Mouse (Mus musculus): ENCODE data around the gene Sh2d1b1.

Sh2d1b1 gene

GRCm38 (mm10) chr1:170324312-170324711, 47.2 kb downstream of the Sh2d1b1 start:
- DNase-seq (ENCODE audit: low spot score), result no peak

GRCm38 (mm10) chr1:170325277-170325676, 48.2 kb downstream of the Sh2d1b1 start:
- no peak for DNase-seq (ENCODE audit: low spot score)

- no peak for DNase-seq (ENCODE audit: low spot score)
Measured at GRCm38 (mm10) chr1:170331926-170332325, 54.8 kb downstream of the Sh2d1b1 start.

GRCm38 (mm10) chr1:170332775-170333174, 55.7 kb downstream of the Sh2d1b1 start:
- DNase-seq (ENCODE audit: low spot score), result no peak

All from urinary bladder, postnatal 14 days (tissue).